Mouse (Mus musculus): ENCODE results near the gene Macrod2.

Gene Macrod2

DNA sequence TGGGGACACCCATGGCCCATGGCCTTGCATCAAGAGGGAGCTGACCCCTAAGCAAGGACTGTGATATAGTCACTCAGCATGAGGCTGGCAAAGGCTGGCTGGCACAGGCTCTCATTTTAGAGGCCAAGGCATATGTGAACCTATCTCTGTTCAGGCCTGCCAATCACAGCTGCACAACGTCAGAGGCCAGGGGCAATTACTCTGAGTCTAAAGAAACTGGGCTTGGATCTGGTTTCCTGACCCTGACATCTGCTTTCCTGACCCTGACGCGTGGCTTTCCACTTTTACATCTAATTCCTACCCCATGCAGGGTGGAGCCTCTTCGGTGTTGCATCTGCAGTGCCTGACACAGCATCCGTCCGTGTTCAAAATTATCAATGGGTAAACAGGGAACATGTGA lies 2009.2 kb downstream of the Macrod2 start:
- DNase-seq, result no peak

DNA sequence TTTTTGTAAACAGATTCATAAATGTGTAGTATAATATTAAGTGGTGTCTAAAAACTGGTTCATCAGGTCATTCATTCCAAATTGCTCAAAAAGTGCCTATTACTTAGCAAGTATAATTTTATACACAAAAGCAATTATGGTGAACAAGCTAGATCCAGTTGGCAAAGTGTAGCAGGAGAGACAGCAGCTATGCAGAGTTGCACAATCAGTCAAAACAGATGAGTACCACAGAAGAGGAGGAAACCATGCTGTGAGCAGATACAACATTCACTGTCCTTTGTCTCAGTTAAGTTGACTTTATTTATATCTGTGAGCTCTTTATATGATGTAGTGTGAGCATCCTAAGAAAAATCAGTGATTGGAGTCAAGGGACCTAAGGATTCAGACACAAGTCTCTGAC lies 2012.2 kb downstream of the Macrod2 start:
- DNase-seq, result no peak

DNA sequence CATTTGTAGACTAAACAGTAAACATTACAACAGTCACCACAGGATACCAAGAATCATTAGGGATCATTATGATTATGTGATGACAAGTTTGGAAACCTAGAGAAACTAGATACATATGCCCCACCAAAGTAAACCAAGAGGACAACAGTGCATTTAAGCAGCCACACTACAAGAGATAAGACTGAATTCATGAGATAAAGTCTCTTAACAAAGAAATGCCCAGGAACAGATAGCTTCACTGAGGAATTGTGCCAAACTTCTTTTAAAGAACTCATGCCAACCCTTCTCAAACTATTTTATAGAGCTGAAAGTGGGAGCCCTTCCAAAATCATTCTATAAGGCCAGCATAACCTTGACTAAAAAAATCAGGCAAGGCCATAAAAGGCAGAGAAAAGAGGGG lies 2015.0 kb downstream of the Macrod2 start:
- DNase-seq, result no peak

DNA sequence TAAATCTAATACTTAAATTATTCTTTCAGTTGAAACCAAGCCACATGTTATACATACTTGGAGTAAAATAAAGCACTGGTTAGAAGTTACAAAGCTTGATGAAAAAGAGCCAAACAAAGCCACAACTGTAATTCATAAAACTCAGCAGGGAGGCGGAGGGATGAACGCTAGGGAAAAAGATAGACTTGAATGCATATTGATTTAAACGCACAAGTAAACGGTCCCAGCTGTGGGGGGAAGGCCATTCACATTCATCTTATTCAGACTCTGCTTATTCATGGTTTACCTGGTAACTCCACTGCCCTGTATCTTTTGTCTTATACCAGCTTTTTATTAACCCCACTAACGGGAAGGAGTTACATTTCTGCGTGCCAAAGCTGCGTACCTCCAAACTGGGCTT lies 2038.0 kb downstream of the Macrod2 start:
- DNase-seq, result no peak

DNA sequence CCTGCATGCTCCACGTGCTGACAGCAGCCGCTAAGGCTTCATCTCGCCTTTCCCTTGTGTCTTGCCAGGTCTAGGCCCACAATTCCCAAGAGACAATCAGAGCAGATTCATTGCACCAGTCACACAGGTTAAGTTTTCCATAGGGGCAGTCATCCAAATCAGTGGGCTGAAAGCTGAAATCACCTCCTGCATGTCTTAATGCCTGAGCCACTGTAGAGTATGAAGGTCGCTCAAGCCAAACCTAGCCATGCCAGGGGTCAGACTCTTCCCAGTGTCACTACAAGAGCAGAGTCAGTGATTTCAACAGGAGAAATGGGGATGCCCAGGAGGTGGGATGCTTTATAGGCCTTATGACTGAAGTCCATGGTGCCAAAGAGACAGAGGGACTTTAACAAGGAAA lies 2039.6 kb downstream of the Macrod2 start:
- DNase-seq, result no peak

DNA sequence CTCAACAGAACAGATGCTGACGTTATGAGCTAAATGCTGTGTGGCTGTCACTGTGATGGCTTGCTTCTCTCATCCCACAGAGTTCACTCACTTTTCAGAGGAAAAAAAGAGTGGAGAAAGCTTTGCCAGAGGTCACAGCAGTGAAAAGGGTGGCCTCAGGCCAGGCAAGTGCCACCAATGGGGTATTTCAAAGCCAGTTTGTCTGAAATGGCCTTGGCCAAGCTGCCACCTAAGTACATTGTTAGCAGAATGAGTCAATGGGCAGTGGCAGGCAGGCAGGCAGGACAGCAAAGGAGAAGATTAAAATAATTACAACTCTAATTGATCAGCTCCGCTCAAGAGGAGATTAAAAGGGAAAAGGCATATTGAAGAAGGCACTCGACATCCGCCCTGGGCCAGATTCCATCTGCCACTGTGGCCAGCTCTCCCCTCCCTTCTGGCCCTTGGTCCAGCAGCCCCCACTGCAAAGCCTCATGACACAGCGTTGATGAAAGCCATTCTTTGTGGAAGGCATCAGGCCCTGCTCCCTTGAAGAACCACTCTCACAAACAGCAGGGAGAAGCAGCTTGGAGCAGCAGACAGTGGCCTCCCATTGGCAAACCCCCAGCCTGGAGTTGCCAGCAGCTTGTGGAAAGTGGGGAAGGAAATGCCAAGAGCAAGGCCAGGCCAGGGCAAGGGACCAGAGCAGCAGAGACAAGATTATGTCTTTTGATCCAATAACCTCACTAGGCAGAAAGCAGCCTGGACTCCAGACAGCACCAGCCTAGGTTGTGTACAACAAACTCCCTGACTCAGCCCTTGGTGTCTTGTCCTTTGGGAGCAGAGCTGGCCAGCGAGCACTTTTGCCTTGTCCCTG lies 2042.7 kb downstream of the Macrod2 start:
- no peak for DNase-seq
